Mouse (Mus musculus) liver, embryonic 15.5 days (tissue): ENCODE measurements around the gene Mycl. TPM values are rescaled to one million over a fixed set of nuclear protein-coding genes. Genes with fewer than 3 reads are reported as not detected.
"Not testable (repeated sequence)": the region's sequence is repeated elsewhere in the genome, so short reads cannot be mapped to it uniquely, and the experiment has no call there.

Source experiments
- ATAC-seq: fragments of 200-750 bp; cut with Nextera tagmentation; 2 replicates; pipeline ENCODE4 v1.8.0; 2017; ENCODE audit warnings: moderate number of reproducible peaks, mild to moderate bottlenecking, moderate library complexity; ENCODE audit not compliant: insufficient read depth
- H3K27ac ChIP-seq: fragments of 300-500 bp; sonication (generic); replicated peaks from 2 replicates; pipeline ENCODE4 v1.5.1; 2015; ENCODE audit warnings: mild to moderate bottlenecking, inconsistent platforms
- H3K27me3 ChIP-seq: fragments of 300-500 bp; sonication (generic); 2 replicates; pipeline ENCODE4 v1.6.1; 2015; ENCODE audit warnings: mild to moderate bottlenecking, inconsistent platforms
- H3K36me3 ChIP-seq: fragments of 300-500 bp; sonication (generic); replicated peaks from 2 replicates; pipeline ENCODE4 v1.6.1; 2015; ENCODE audit warnings: moderate library complexity, mild to moderate bottlenecking, inconsistent platforms
- H3K4me1 ChIP-seq: fragments of 300-500 bp; sonication (generic); replicated peaks from 2 replicates; pipeline ENCODE4 v1.6.1; 2015; ENCODE audit warnings: inconsistent platforms
- H3K4me2 ChIP-seq: fragments of 300-500 bp; sonication (generic); 2 replicates; pipeline ENCODE4 v1.6.1; 2015; ENCODE audit warnings: moderate library complexity, mild to moderate bottlenecking, inconsistent platforms
- H3K4me3 ChIP-seq: fragments of 300-500 bp; sonication (generic); replicated peaks from 2 replicates; pipeline ENCODE4 v1.5.1; 2015; ENCODE audit warnings: mild to moderate bottlenecking, inconsistent platforms
- H3K9ac ChIP-seq: fragments of 300-500 bp; sonication (generic); 2 replicates; pipeline ENCODE4 v1.6.1; 2015; ENCODE audit warnings: moderate library complexity, mild to moderate bottlenecking, inconsistent platforms
- H3K9me3 ChIP-seq: fragments of 300-500 bp; sonication (generic); replicated peaks from 2 replicates; pipeline ENCODE4 v1.6.1; 2016; ENCODE audit warnings: inconsistent platforms
- WGBS: fragments of 180-500 bp; shearing (Covaris S2); methylation state at CpG from one replicate; pipeline ENCODE4 v1.1.7; 2015; ENCODE audit warnings: mixed read lengths; ENCODE audit not compliant: insufficient replicate concordance; 5-methylcytosine and 5-hydroxymethylcytosine counted together
- polyA plus RNA-seq: library from polyadenylated mRNA; unstranded; fragments of >200 nt; fragmentation: Nextera tagmentation; extraction: Ambion mirVana; gene quantifications from 2 replicates; pipeline ENCODE4 v1.2.1, GENCODE M21; 2015

The Mycl gene
- polyA plus RNA-seq, 1 experiment from 2014 or later = 0.89 TPM

- H3K36me3 ChIP-seq = no peaks in the 10 kb centered on the region
- H3K27ac ChIP-seq = no peak overlapping the region
- H3K9ac ChIP-seq = no peak overlapping the region
- H3K4me1 ChIP-seq = peaks cover 20% of the 10 kb centered on the region
- H3K27me3 ChIP-seq = peaks cover 73% of the 10 kb centered on the region
- no peaks in the 10 kb centered on the region for H3K9me3 ChIP-seq
- no peak overlapping the region for H3K4me3 ChIP-seq
- no peak overlapping the region for H3K4me2 ChIP-seq
- no peak for ATAC-seq
- 20% methylated on average over 4 of the region's 4 CpGs for WGBS
These were observed 3.8 kb downstream of the Mycl start for GRCm38 (mm10) chr4:122999263-122999691.

- Histone ChIP-seq H3K9ac (no peak overlapping the region), H3K4me1 (peaks cover 24% of the 10 kb centered on the region), H3K4me3 (no peak overlapping the region), H3K36me3 (no peaks in the 10 kb centered on the region), H3K27me3 (peaks cover 65% of the 10 kb centered on the region), H3K27ac (no peak overlapping the region), H3K4me2 (no peak overlapping the region), H3K9me3 (no peaks in the 10 kb centered on the region)
- no peak for ATAC-seq
- WGBS = 63% methylated on average over 14 of the region's 14 CpGs
These were observed 4.7 kb downstream of the Mycl start for GRCm38 (mm10) chr4:123000130-123000529.

GRCm38 (mm10) chr4:123000617-123001342, 5.3 kb downstream of the Mycl start:
- Histone ChIP-seq H3K4me3 (no peak overlapping the region), H3K27ac (no peak overlapping the region), H3K4me2 (no peak overlapping the region), H3K9me3 (no peaks in the 10 kb centered on the region), H3K27me3 (peaks cover 58% of the 10 kb centered on the region), H3K36me3 (no peaks in the 10 kb centered on the region), H3K9ac (no peak overlapping the region), H3K4me1 (peaks cover 23% of the 10 kb centered on the region)
- 66% methylated on average over 17 of the region's 17 CpGs for WGBS
- ATAC-seq = no peak

GRCm38 (mm10) chr4:123005054-123005966, 9.9 kb downstream of the Mycl start:
- Histone ChIP-seq H3K27ac (peak overlapping the region; percentile 51; the same call in 1 of the 2 replicates), H3K4me1 (0 out of 2 replicates have a peak, but pooled peaks cover 7% of the 10 kb centered on the region), H3K27me3 (peaks cover 13% of the 10 kb centered on the region), H3K9ac (no peak overlapping the region), H3K4me2 (no peak overlapping the region), H3K4me3 (no peak overlapping the region), H3K9me3 (no peaks in the 10 kb centered on the region), H3K36me3 (no peaks in the 10 kb centered on the region)
- ATAC-seq = no peak
- WGBS = 41% methylated on average over 15 of the region's 15 CpGs

GRCm38 (mm10) chr4:123012501-123012900, 17.0 kb downstream of the Mycl start:
- not testable (repeated sequence) for H3K9me3 ChIP-seq, H3K27ac ChIP-seq, H3K36me3 ChIP-seq, ATAC-seq, H3K4me2 ChIP-seq, H3K27me3 ChIP-seq, H3K4me3 ChIP-seq, H3K9ac ChIP-seq
- 71% methylated on average over 4 of the region's 4 CpGs for WGBS
- H3K4me1 ChIP-seq = peaks cover 13% of the 10 kb centered on the region

GRCm38 (mm10) chr4:123013346-123013945, 18.0 kb downstream of the Mycl start:
- H3K4me3 ChIP-seq = no peak overlapping the region
- 60% methylated on average over 5 of the region's 5 CpGs for WGBS
- H3K9me3 ChIP-seq = no peaks in the 10 kb centered on the region
- no peak overlapping the region for H3K9ac ChIP-seq
- ATAC-seq = no peak
- H3K36me3 ChIP-seq = no peaks in the 10 kb centered on the region
- no peak overlapping the region for H3K27ac ChIP-seq
- H3K4me2 ChIP-seq = no peak overlapping the region
- no peaks in the 10 kb centered on the region; the same call in 1 of the 2 replicates for H3K27me3 ChIP-seq
- H3K4me1 ChIP-seq = peaks cover 21% of the 10 kb centered on the region

- no peaks in the 10 kb centered on the region; the same call in 1 of the 2 replicates for H3K27me3 ChIP-seq
- no peaks in the 10 kb centered on the region for H3K9me3 ChIP-seq
- no peak overlapping the region for H3K9ac ChIP-seq
- no peak overlapping the region for H3K27ac ChIP-seq
- 26% methylated on average over 3 of the region's 3 CpGs for WGBS
- no peak overlapping the region for H3K4me2 ChIP-seq
- H3K4me3 ChIP-seq = no peak overlapping the region
- H3K4me1 ChIP-seq = peaks cover 26% of the 10 kb centered on the region
- no peak for ATAC-seq
- no peaks in the 10 kb centered on the region for H3K36me3 ChIP-seq
These were observed 18.5 kb downstream of the Mycl start for GRCm38 (mm10) chr4:123013949-123014406.

GRCm38 (mm10) chr4:123014501-123015282, 19.2 kb downstream of the Mycl start:
- H3K9ac ChIP-seq = no peak overlapping the region
- H3K36me3 ChIP-seq = no peaks in the 10 kb centered on the region
- no peaks in the 10 kb centered on the region; the same call in 1 of the 2 replicates for H3K27me3 ChIP-seq
- 35% methylated on average over 7 of the region's 7 CpGs for WGBS
- H3K4me2 ChIP-seq = no peak overlapping the region
- ATAC-seq = no peak
- peaks cover 30% of the 10 kb centered on the region for H3K4me1 ChIP-seq
- H3K27ac ChIP-seq = no peak overlapping the region
- no peaks in the 10 kb centered on the region for H3K9me3 ChIP-seq
- no peak overlapping the region for H3K4me3 ChIP-seq

- peak within 1 kb of the TSS; percentile 83 for H3K4me3 ChIP-seq
- under 1% methylated on average over 34 of the region's 34 CpGs for WGBS
- peaks cover 31% of the 10 kb centered on the region for H3K4me1 ChIP-seq
- no peaks in the 10 kb centered on the region; the same call in 1 of the 2 replicates for H3K27me3 ChIP-seq
- peak within 1 kb of the TSS; percentile 75 for H3K27ac ChIP-seq
- H3K9ac ChIP-seq = peak within 1 kb of the TSS; percentile 79
- no peaks in the 10 kb centered on the region for H3K9me3 ChIP-seq
- H3K4me2 ChIP-seq = peak within 1 kb of the TSS; percentile 79
- peak; percentile 85 for ATAC-seq
- H3K36me3 ChIP-seq = 0 out of 2 replicates have a peak, but pooled peaks cover 3% of the 10 kb centered on the region
These were observed 21.1 kb downstream of the Mycl start, which contains the start of gene Trit1 for GRCm38 (mm10) chr4:123016451-123016957. Gene Trit1 (plus strand): TSS chr4:123016597.

- Histone ChIP-seq H3K4me3 (no peak overlapping the region), H3K9ac (no peak overlapping the region), H3K27me3 (no peaks in the 10 kb centered on the region), H3K36me3 (0 out of 2 replicates have a peak, but pooled peaks cover 3% of the 10 kb centered on the region), H3K27ac (no peak overlapping the region), H3K4me2 (no peak overlapping the region), H3K4me1 (peaks cover 35% of the 10 kb centered on the region), H3K9me3 (no peaks in the 10 kb centered on the region)
- WGBS = 80% methylated on average over 3 of the region's 3 CpGs
- no peak for ATAC-seq
These were observed 26.1 kb downstream of the Mycl start for GRCm38 (mm10) chr4:123021591-123021990.
